Mouse (Mus musculus) forebrain, embryonic 15.5 days (tissue): ENCODE results near the gene Chm. TPM values are rescaled to one million over a fixed set of nuclear protein-coding genes. Genes with fewer than 3 reads are reported as not detected.
"Not testable (repeated sequence)": the region's sequence is repeated elsewhere in the genome, so short reads cannot be mapped to it uniquely, and the experiment has no call there.

Experiments
- ATAC-seq: fragments of 200-750 bp; cut with Nextera tagmentation; replicated peaks from 2 replicates; pipeline ENCODE4 v1.8.0; 2017; ENCODE audit warnings: mild to moderate bottlenecking, moderate TSS enrichment, moderate library complexity
- H3K27ac ChIP-seq: fragments of 300-500 bp; sonication (generic); replicated peaks from 2 replicates; pipeline ENCODE4 v1.5.1; 2015; ENCODE audit warnings: mild to moderate bottlenecking, inconsistent platforms
- H3K27me3 ChIP-seq: fragments of 300-500 bp; sonication (generic); 2 replicates; pipeline ENCODE4 v1.6.1; 2015; ENCODE audit warnings: inconsistent platforms
- H3K36me3 ChIP-seq: fragments of 300-500 bp; sonication (generic); 2 replicates; pipeline ENCODE4 v1.6.1; 2015; ENCODE audit warnings: mild to moderate bottlenecking, inconsistent platforms
- H3K4me1 ChIP-seq: fragments of 300-500 bp; sonication (generic); 2 replicates; pipeline ENCODE4 v1.6.1; 2015; ENCODE audit warnings: inconsistent platforms
- H3K4me2 ChIP-seq: fragments of 300-500 bp; sonication (generic); replicated peaks from 2 replicates; pipeline ENCODE4 v1.6.1; 2015; ENCODE audit warnings: mild to moderate bottlenecking, inconsistent platforms
- H3K4me3 ChIP-seq: fragments of 300-500 bp; sonication (generic); 2 replicates; pipeline ENCODE4 v1.5.1; 2015; ENCODE audit warnings: mild to moderate bottlenecking, inconsistent platforms
- H3K9ac ChIP-seq: fragments of 300-500 bp; sonication (generic); replicated peaks from 2 replicates; pipeline ENCODE4 v1.6.1; 2015; ENCODE audit warnings: mild to moderate bottlenecking, inconsistent platforms
- H3K9me3 ChIP-seq: fragments of 300-500 bp; sonication (generic); 2 replicates; pipeline ENCODE4 v1.6.1; 2016; ENCODE audit warnings: inconsistent platforms
- WGBS: fragments of 180-500 bp; shearing (Covaris S2); methylation state at CpG from one replicate; pipeline ENCODE4 v1.1.7; 2015; ENCODE audit warnings: mixed read lengths; 5-methylcytosine and 5-hydroxymethylcytosine counted together
- polyA plus RNA-seq: library from polyadenylated mRNA; unstranded; fragments of >200 nt; fragmentation: Nextera tagmentation; extraction: Ambion mirVana; gene quantifications from 2 replicates; pipeline ENCODE4 v1.2.1, GENCODE M21; 2015

Chm gene
- polyA plus RNA-seq, result 12.2 and 13.1 TPM in 2 replicates

GRCm38 (mm10) chrX:113185230-113185985, at the start of gene Chm:
Chm (minus strand) TSS chrX:113185517.
- Histone ChIP-seq H3K9ac (peak within 1 kb of the TSS; percentile 53), H3K36me3 (no peaks in the 10 kb centered on the region), H3K27me3 (no peaks in the 10 kb centered on the region), H3K9me3 (no peaks in the 10 kb centered on the region), H3K27ac (peak within 1 kb of the TSS; percentile 90), H3K4me1 (no peaks in the 10 kb centered on the region), H3K4me3 (peak within 1 kb of the TSS; percentile 54), H3K4me2 (peak within 1 kb of the TSS; percentile 39)
- peak; percentile 96 for ATAC-seq
- 16% methylated on average over 21 of the region's 21 CpGs for WGBS

GRCm38 (mm10) chrX:113193901-113194300, 8.6 kb upstream of the Chm start:
- no peak overlapping the region for H3K4me2 ChIP-seq
- H3K4me1 ChIP-seq, result no peaks in the 10 kb centered on the region
- no peaks in the 10 kb centered on the region for H3K9me3 ChIP-seq
- H3K4me3 ChIP-seq, result no peak overlapping the region
- H3K27ac ChIP-seq, result no peak overlapping the region
- no peak for ATAC-seq
- 12% methylated on average over 2 of the region's 2 CpGs for WGBS
- no peaks in the 10 kb centered on the region for H3K36me3 ChIP-seq
- no peak overlapping the region for H3K9ac ChIP-seq
- no peaks in the 10 kb centered on the region for H3K27me3 ChIP-seq

- Histone ChIP-seq H3K27ac (peak overlapping the region; percentile 90), H3K4me1 (no peaks in the 10 kb centered on the region), H3K4me3 (peak overlapping the region; percentile 54), H3K27me3 (no peaks in the 10 kb centered on the region), H3K4me2 (peak overlapping the region; percentile 39), H3K9ac (peak overlapping the region; percentile 53), H3K9me3 (no peaks in the 10 kb centered on the region), H3K36me3 (no peaks in the 10 kb centered on the region)
- WGBS, result 11% methylated on average over 17 of the region's 17 CpGs
- peak; percentile 17; the same call in 1 of the 2 replicates for ATAC-seq
These were observed 618 bp downstream of the Chm start for GRCm38 (mm10) chrX:113184569-113185229.

- H3K4me2 ChIP-seq, H3K27me3 ChIP-seq, H3K27ac ChIP-seq, H3K36me3 ChIP-seq, ATAC-seq, H3K4me1 ChIP-seq, H3K9ac ChIP-seq, H3K4me3 ChIP-seq, H3K9me3 ChIP-seq: not testable (repeated sequence)
- WGBS, result 97% methylated on average over 4 of the region's 4 CpGs
These were observed 4.5 kb downstream of the Chm start for GRCm38 (mm10) chrX:113180856-113181255.

GRCm38 (mm10) chrX:113172766-113173165, 12.6 kb downstream of the Chm start:
- H3K27ac ChIP-seq, result no peak overlapping the region
- H3K36me3 ChIP-seq, result no peaks in the 10 kb centered on the region
- ATAC-seq, result no peak
- no peaks in the 10 kb centered on the region for H3K9me3 ChIP-seq
- H3K9ac ChIP-seq, result no peak overlapping the region
- H3K4me3 ChIP-seq, result no peak overlapping the region
- WGBS, result 83% methylated on average over 2 of the region's 2 CpGs
- no peak overlapping the region for H3K4me2 ChIP-seq
- no peaks in the 10 kb centered on the region for H3K4me1 ChIP-seq
- no peaks in the 10 kb centered on the region for H3K27me3 ChIP-seq

GRCm38 (mm10) chrX:113172271-113172670, 13.0 kb downstream of the Chm start:
- H3K27ac ChIP-seq, result no peak overlapping the region
- H3K4me2 ChIP-seq, result no peak overlapping the region
- H3K4me3 ChIP-seq, result no peak overlapping the region
- no peaks in the 10 kb centered on the region for H3K9me3 ChIP-seq
- H3K9ac ChIP-seq, result no peak overlapping the region
- no peaks in the 10 kb centered on the region for H3K4me1 ChIP-seq
- no peaks in the 10 kb centered on the region for H3K36me3 ChIP-seq
- WGBS, result 89% methylated on average over 1 of the region's 1 CpGs
- H3K27me3 ChIP-seq, result no peaks in the 10 kb centered on the region
- ATAC-seq, result no peak

GRCm38 (mm10) chrX:113160268-113160860, 25.0 kb downstream of the Chm start:
- no peak overlapping the region for H3K4me3 ChIP-seq
- no peak overlapping the region for H3K4me2 ChIP-seq
- 67% methylated on average over 3 of the region's 3 CpGs for WGBS
- no peaks in the 10 kb centered on the region for H3K4me1 ChIP-seq
- H3K27me3 ChIP-seq, result no peaks in the 10 kb centered on the region
- H3K27ac ChIP-seq, result no peak overlapping the region
- no peak for ATAC-seq
- no peak overlapping the region for H3K9ac ChIP-seq
- H3K9me3 ChIP-seq, result no peaks in the 10 kb centered on the region
- no peaks in the 10 kb centered on the region for H3K36me3 ChIP-seq

GRCm38 (mm10) chrX:113084171-113084570, 101.1 kb downstream of the Chm start:
- Histone ChIP-seq H3K27ac (no peak overlapping the region), H3K27me3 (no peaks in the 10 kb centered on the region), H3K4me1 (no peaks in the 10 kb centered on the region), H3K4me3 (no peak overlapping the region), H3K9me3 (no peaks in the 10 kb centered on the region), H3K36me3 (no peaks in the 10 kb centered on the region), H3K9ac (no peak overlapping the region), H3K4me2 (no peak overlapping the region)
- no peak for ATAC-seq
- WGBS, result 79% methylated on average over 2 of the region's 2 CpGs

GRCm38 (mm10) chrX:113076053-113076452, 109.3 kb downstream of the Chm start:
- Histone ChIP-seq H3K4me3 (no peak overlapping the region), H3K4me1 (no peaks in the 10 kb centered on the region), H3K4me2 (no peak overlapping the region), H3K9me3 (no peaks in the 10 kb centered on the region), H3K36me3 (no peaks in the 10 kb centered on the region), H3K27me3 (no peaks in the 10 kb centered on the region), H3K9ac (no peak overlapping the region), H3K27ac (no peak overlapping the region)
- ATAC-seq, result no peak
- 96% methylated on average over 2 of the region's 2 CpGs for whole genome bisulfite sequencing

GRCm38 (mm10) chrX:113074823-113075222, 110.5 kb downstream of the Chm start:
- H3K9ac ChIP-seq, result no peak overlapping the region
- ATAC-seq, result no peak
- H3K9me3 ChIP-seq, result no peaks in the 10 kb centered on the region
- no peaks in the 10 kb centered on the region for H3K4me1 ChIP-seq
- no peaks in the 10 kb centered on the region for H3K36me3 ChIP-seq
- no peaks in the 10 kb centered on the region for H3K27me3 ChIP-seq
- no peak overlapping the region for H3K4me3 ChIP-seq
- no peak overlapping the region for H3K4me2 ChIP-seq
- 88% methylated on average over 4 of the region's 4 CpGs for WGBS
- no peak overlapping the region for H3K27ac ChIP-seq

- ATAC-seq, result no peak
- H3K27me3 ChIP-seq, result no peaks in the 10 kb centered on the region
- no peak overlapping the region for H3K27ac ChIP-seq
- 84% methylated on average over 3 of the region's 3 CpGs for WGBS
- no peak overlapping the region for H3K4me3 ChIP-seq
- no peaks in the 10 kb centered on the region for H3K4me1 ChIP-seq
- H3K9me3 ChIP-seq, result no peaks in the 10 kb centered on the region
- H3K9ac ChIP-seq, result no peak overlapping the region
- H3K36me3 ChIP-seq, result no peaks in the 10 kb centered on the region
- no peak overlapping the region for H3K4me2 ChIP-seq
These were observed 181.7 kb downstream of the Chm start for GRCm38 (mm10) chrX:113003621-113004020.

GRCm38 (mm10) chrX:113002192-113002591, 183.1 kb downstream of the Chm start:
- WGBS, result 66% methylated on average over 3 of the region's 3 CpGs
- H3K27me3 ChIP-seq, result no peaks in the 10 kb centered on the region
- no peaks in the 10 kb centered on the region for H3K36me3 ChIP-seq
- no peaks in the 10 kb centered on the region for H3K4me1 ChIP-seq
- H3K9ac ChIP-seq, result no peak overlapping the region
- H3K27ac ChIP-seq, result no peak overlapping the region
- H3K4me3 ChIP-seq, result no peak overlapping the region
- no peak overlapping the region for H3K4me2 ChIP-seq
- no peaks in the 10 kb centered on the region for H3K9me3 ChIP-seq
- ATAC-seq, result no peak
